Mouse (Mus musculus) CH12.LX (cell line): ENCODE measurements around the gene Smyd4. TPM values are rescaled to one million over a fixed set of nuclear protein-coding genes. Genes with fewer than 3 reads are reported as not detected.
A peak's percentile ranks its signal among the peaks of the same experiment; 100 is the strongest.

Experiments used
- DNase-seq: peaks from one replicate; pipeline ENCODE4 v3.0.0-alpha.2; 2013; ENCODE audit errors: extremely low read depth
- H3K27ac ChIP-seq: 2 replicates; pipeline ENCODE4 v1.5.1; 2012; ENCODE audit warnings: low read depth, mild to moderate bottlenecking, control low read depth, moderate library complexity; ENCODE audit not compliant: insufficient read depth
- H3K27me3 ChIP-seq: replicated peaks from 2 replicates; pipeline ENCODE3; 2012; ENCODE audit warnings: inconsistent platforms
- H3K36me3 ChIP-seq, 2 experiments: replicated peaks in 1 of 2; 2 replicates each; pipeline versions ENCODE3 to v1.6.1; 2012; ENCODE audit warnings: inconsistent platforms in 1 of 2, low read length in 1 of 2, mild to moderate bottlenecking in 1 of 2, mixed read lengths in 1 of 2, moderate library complexity in 1 of 2; ENCODE audit not compliant: control insufficient read depth in 1 of 2, insufficient read depth in 1 of 2
- H3K4me1 ChIP-seq, 2 experiments: 2 replicates each; pipeline ENCODE4 v1.6.1; 2012; ENCODE audit warnings: inconsistent platforms in 1 of 2, moderate library complexity in 1 of 2; ENCODE audit not compliant: insufficient read depth in 2 of 2, control insufficient read depth in 1 of 2
- H3K4me2 ChIP-seq: 2 replicates; pipeline ENCODE4 v1.6.1; 2012; ENCODE audit warnings: low read depth, mild to moderate bottlenecking, control low read depth; ENCODE audit not compliant: poor library complexity, insufficient read depth, severe bottlenecking
- H3K4me3 ChIP-seq, 3 experiments: fragments of 150-350 bp in 1 of 3; sonication (generic) in 1 of 3; replicated peaks in 1 of 3; 2 replicates each; pipeline versions ENCODE3 to v1.5.1; 2011 to 2012; ENCODE audit warnings: low read depth in 2 of 3, low read length in 2 of 3, mild to moderate bottlenecking in 2 of 3, moderate library complexity in 2 of 3, control low read depth in 1 of 3, improper control_type of control experiment in 1 of 3, inconsistent platforms in 1 of 3, mixed read lengths in 1 of 3; ENCODE audit not compliant: poor library complexity in 1 of 3
- H3K79me2 ChIP-seq: replicated peaks from 2 replicates; pipeline ENCODE4 v1.6.1; 2012; ENCODE audit warnings: mild to moderate bottlenecking, moderate library complexity; ENCODE audit not compliant: control insufficient read depth, poor library complexity, insufficient read depth, severe bottlenecking; ENCODE audit errors: extremely low read depth
- H3K9ac ChIP-seq: 2 replicates; pipeline ENCODE4 v1.6.1; 2012; ENCODE audit warnings: low read depth, mild to moderate bottlenecking, control low read depth, moderate library complexity; ENCODE audit not compliant: insufficient read depth
- H3K9me3 ChIP-seq: replicated peaks from 2 replicates; pipeline ENCODE3; 2012; ENCODE audit warnings: low read length, inconsistent platforms, mixed read lengths
- CTCF ChIP-seq, 2 experiments: IDR thresholded peaks in 1 of 2; conservative IDR thresholded peaks in 1 of 2; 2 replicates each; pipeline ENCODE4 v1.5.1; 2011 to 2012; ENCODE audit warnings: low read depth in 2 of 2, low read length in 2 of 2, improper control_type of control experiment in 1 of 2, inconsistent platforms in 1 of 2, mild to moderate bottlenecking in 1 of 2, moderate library complexity in 1 of 2
- E2F4 ChIP-seq: IDR thresholded peaks from 2 replicates; pipeline ENCODE4 v1.6.1; 2011; ENCODE audit warnings: low read depth, low read length, improper control_type of control experiment; ENCODE audit not compliant: insufficient replicate concordance
- ELF1 ChIP-seq: IDR thresholded peaks from 2 replicates; pipeline ENCODE4 v1.6.1; 2014; ENCODE audit warnings: low read depth, mild to moderate bottlenecking, inconsistent platforms, low read length, improper control_type of control experiment
- EP300 ChIP-seq: IDR thresholded peaks from 2 replicates; pipeline ENCODE4 v1.6.1; 2011; ENCODE audit warnings: low read length, improper control_type of control experiment
- GABPA ChIP-seq: IDR thresholded peaks from 2 replicates; pipeline ENCODE4 v1.6.1; 2012; ENCODE audit warnings: low read depth, low read length, improper control_type of control experiment, inconsistent platforms; ENCODE audit not compliant: insufficient replicate concordance
- HCFC1 ChIP-seq: IDR thresholded peaks from 2 replicates; pipeline ENCODE4 v1.6.1; 2012; ENCODE audit warnings: low read depth, mild to moderate bottlenecking, inconsistent platforms, low read length, improper control_type of control experiment
- IRF4 ChIP-seq: IDR thresholded peaks from 2 replicates; pipeline ENCODE4 v1.6.1; 2014; ENCODE audit warnings: low read depth, mild to moderate bottlenecking, inconsistent platforms, low read length, improper control_type of control experiment
- JUN ChIP-seq: IDR thresholded peaks from 2 replicates; pipeline ENCODE4 v1.6.1; 2011; ENCODE audit warnings: low read depth, mild to moderate bottlenecking, low read length, improper control_type of control experiment, moderate library complexity; ENCODE audit not compliant: insufficient read depth
- JUND ChIP-seq: conservative IDR thresholded peaks from 2 replicates; pipeline ENCODE4 v1.6.1; 2011; ENCODE audit warnings: low read depth, low read length, improper control_type of control experiment
- MXI1 ChIP-seq: IDR thresholded peaks from 2 replicates; pipeline ENCODE4 v1.6.1; 2011; ENCODE audit warnings: mild to moderate bottlenecking, low read depth, low read length, improper control_type of control experiment
- MYC ChIP-seq: IDR thresholded peaks from 2 replicates; pipeline ENCODE4 v1.6.1; 2011; ENCODE audit warnings: low read depth, mild to moderate bottlenecking, improper control_type of control experiment, low read length
- NRF1 ChIP-seq: IDR thresholded peaks from 2 replicates; pipeline ENCODE4 v1.6.1; 2014; ENCODE audit warnings: low read depth, mild to moderate bottlenecking, inconsistent platforms, low read length, improper control_type of control experiment, moderate library complexity
- POLR2AphosphoS2 ChIP-seq: IDR thresholded peaks from 2 replicates; pipeline ENCODE4 v1.6.1; 2011; ENCODE audit warnings: low read depth, low read length, improper control_type of control experiment
- TBP ChIP-seq: conservative IDR thresholded peaks from 2 replicates; pipeline ENCODE4 v1.6.1; 2011; ENCODE audit warnings: low read depth, low read length, improper control_type of control experiment
- USF1 ChIP-seq: IDR thresholded peaks from 2 replicates; pipeline ENCODE4 v1.6.1; 2014; ENCODE audit warnings: low read depth, mild to moderate bottlenecking, inconsistent platforms, low read length, improper control_type of control experiment
- USF2 ChIP-seq: conservative IDR thresholded peaks from 2 replicates; pipeline ENCODE4 v1.6.1; 2011; ENCODE audit warnings: low read depth, low read length, improper control_type of control experiment
- ZMIZ1 ChIP-seq: IDR thresholded peaks from 2 replicates; pipeline ENCODE4 v1.6.1; 2012; ENCODE audit warnings: low read depth, mild to moderate bottlenecking, inconsistent platforms, low read length, improper control_type of control experiment
- ZNF384 ChIP-seq: IDR thresholded peaks from 2 replicates; pipeline ENCODE4 v1.6.1; 2012; ENCODE audit warnings: low read depth, low read length, improper control_type of control experiment, inconsistent platforms
- dilution Hi-C: fragments of 300-500 bp; cut with MboI; formaldehyde crosslinking; loops from 2 replicates; pipeline ENCODE4 v1.14.3; 2020; ENCODE audit warnings: low sequenced_read_pairs; ENCODE audit not compliant: extremely low pct_unique_long_range_greater_than_20kb, extremely low pct_ligation_motif_present
- in situ Hi-C: fragments of 300-500 bp; cut with MboI; formaldehyde crosslinking; loops from 3 replicates; pipeline ENCODE4 v1.14.3; 2019; ENCODE audit warnings: low sequenced_read_pairs, low pct_ligation_motif_present, low pct_unique_long_range_greater_than_20kb, mixed read lengths
- polyA plus RNA-seq: library from polyadenylated mRNA; unstranded; fragments of >175 nt; gene quantifications from 2 replicates; pipeline ENCODE4 v1.2.1, GENCODE M21; 2012; ENCODE audit warnings: low read depth; ENCODE audit not compliant: insufficient read length
- total RNA-seq, 2 experiments: library from RNA; depleted of rRNA; stranded (reverse); fragments of 300-350 nt in 1 of 2; fragments of >200 nt in 1 of 2; gene quantifications; 2 replicates each; pipeline ENCODE4 v1.2.3; 2012 to 2014

Smyd4 gene
- total and polyA plus RNA-seq, 3 experiments: 11.8 to 15.4 (median 13.9) TPM

- H3K36me3 ChIP-seq: peaks cover 64 to 90% of the 10 kb centered on the region in 2 experiments
- H3K27ac ChIP-seq: no peak overlapping the region
- no peak overlapping the region for H3K4me3 ChIP-seq
Measured at GRCm38 (mm10) chr11:75337246-75337645, 11.0 kb upstream of the Smyd4 start.

GRCm38 (mm10) chr11:75340076-75340475, 8.2 kb upstream of the Smyd4 start:
- no peak overlapping the region for H3K27ac ChIP-seq
- no peak for TF ChIP-seq CTCF (conservative IDR thresholded peaks at IDR 0.05 in 1 of 2, IDR thresholded peaks at IDR 0.05 in 1 of 2; ENCODE audit: low read depth in 2 of 2, low read length in 2 of 2)
- no peak for TF ChIP-seq EP300
- TF ChIP-seq JUND: no peak
- TF ChIP-seq JUN: no peak
- no peak for TF ChIP-seq ZNF384
- TF ChIP-seq ELF1: no peak
- no peak for TF ChIP-seq E2F4
- no peak for TF ChIP-seq MYC
- TF ChIP-seq GABPA: no peak
- TF ChIP-seq MXI1: no peak
- no peak for TF ChIP-seq POLR2AphosphoS2
- no peak for TF ChIP-seq HCFC1
- no peak for TF ChIP-seq USF2
- no peak for TF ChIP-seq ZMIZ1
- no peak for TF ChIP-seq IRF4
- no peak for TF ChIP-seq USF1
- no peak for TF ChIP-seq NRF1
- peaks cover 55 to 81% of the 10 kb centered on the region in 2 experiments for H3K36me3 ChIP-seq
- dilution Hi-C loops (no loop called here), in situ Hi-C loops (no loop called here)
- no peak for DNase-seq
- no peaks in the 10 kb centered on the region for H3K9me3 ChIP-seq
- H3K9ac ChIP-seq: no peak overlapping the region
- H3K27me3 ChIP-seq: no peaks in the 10 kb centered on the region
- no peak overlapping the region for H3K4me3 ChIP-seq
- peaks cover 50% of the 10 kb centered on the region for H3K79me2 ChIP-seq
- H3K4me2 ChIP-seq: no peak overlapping the region
- H3K4me1 ChIP-seq: peaks cover 16 to 46% of the 10 kb centered on the region in 2 experiments

More at GRCm38 (mm10) chr11:75337246-75337645, 11.0 kb upstream of the Smyd4 start:
- Histone ChIP-seq H3K79me2 (peaks cover 25% of the 10 kb centered on the region), H3K9ac (no peak overlapping the region), H3K9me3 (no peaks in the 10 kb centered on the region), H3K4me2 (no peak overlapping the region), H3K27me3 (no peaks in the 10 kb centered on the region), H3K4me1 (peaks cover 6 to 20% of the 10 kb centered on the region in 2 experiments; a peak in 2 of 4 replicates)
- no peak for TF ChIP-seq TBP
- in situ Hi-C loops (no loop called here), dilution Hi-C loops (no loop called here)
- peak; percentile 26 for DNase-seq
